Mouse (Mus musculus) cerebellum, postnatal 4 days (tissue): ENCODE measurements around the gene Nmt1.
A peak's percentile ranks its signal among the peaks of the same experiment; 100 is the strongest.

ENCODE experiments used
- DNase-seq, 2 experiments: peaks; one replicate each; pipeline ENCODE4 v3.0.0; 2022; ENCODE audit warnings: low spot score in 2 of 2, mixed read lengths in 1 of 2

The Nmt1 gene

DNA sequence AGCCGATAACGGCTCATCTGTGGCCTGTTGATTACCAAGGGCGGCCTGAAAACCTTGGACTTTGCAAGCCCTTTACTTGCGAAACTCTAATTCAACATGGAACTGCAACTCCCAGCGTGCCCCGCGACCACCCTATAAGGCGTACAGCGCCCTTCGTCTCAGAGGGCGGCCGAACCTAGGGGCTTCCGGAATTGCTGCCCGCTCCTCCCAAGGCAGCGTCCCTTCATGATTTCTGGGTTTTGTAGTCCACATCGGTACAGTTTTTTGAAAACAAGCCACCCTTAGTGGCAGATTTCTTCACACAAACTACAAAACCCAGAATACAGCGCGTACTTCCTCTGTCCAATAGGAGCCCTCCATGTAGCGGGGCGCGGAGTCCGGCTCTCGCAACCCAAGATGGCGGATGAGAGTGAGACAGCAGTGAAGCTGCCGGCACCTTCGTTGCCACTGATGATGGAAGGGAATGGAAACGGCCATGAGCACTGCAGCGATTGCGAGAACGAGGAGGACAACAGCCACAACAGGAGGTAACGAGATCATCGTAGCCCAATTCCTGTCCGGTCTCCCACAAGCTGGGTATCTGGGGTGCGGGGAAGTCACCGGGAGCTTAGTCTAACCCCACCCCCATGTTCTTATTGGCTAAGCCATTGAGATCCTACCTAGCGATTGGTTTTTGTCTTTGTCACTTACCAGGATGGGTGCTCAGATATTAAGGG lies at the start of gene Nmt1, which contains the start of gene Dcakd:
TSS of gene Nmt1 (plus strand) at position 15 of the 716 bp plus-strand sequence.
TSS of gene Dcakd (minus strand) at position 158 of the 716 bp plus-strand sequence.
- DNase-seq: peak; percentile 69 to 88

GRCm38 (mm10) chr11:102981151-102981890 lies 46.7 kb upstream of the Nmt1 start:
- no peak for DNase-seq

DNA sequence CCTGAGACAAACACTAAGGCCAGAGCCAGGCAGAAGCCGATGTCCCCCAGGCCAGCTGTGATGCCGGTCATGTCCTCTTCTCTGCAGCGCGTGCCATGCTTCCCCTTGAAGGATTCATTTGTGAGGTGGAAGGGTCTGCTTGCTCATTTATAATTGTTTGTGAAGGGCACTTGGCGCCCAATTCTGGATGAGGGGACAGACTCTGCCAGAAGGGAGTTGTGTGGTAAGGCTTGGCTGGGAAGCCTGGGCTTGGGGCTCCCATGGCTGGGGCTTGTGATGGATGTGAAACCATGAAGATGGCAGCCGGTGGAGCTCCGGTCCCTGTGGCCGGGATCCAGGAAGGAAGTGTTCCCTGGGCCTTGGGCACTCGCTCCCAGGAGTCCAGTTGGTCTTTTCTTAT lies 43.9 kb upstream of the Nmt1 start:
- no peak for DNase-seq

- no peak for DNase-seq
These were observed 43.4 kb upstream of the Nmt1 start for GRCm38 (mm10) chr11:102984615-102985014.

DNA sequence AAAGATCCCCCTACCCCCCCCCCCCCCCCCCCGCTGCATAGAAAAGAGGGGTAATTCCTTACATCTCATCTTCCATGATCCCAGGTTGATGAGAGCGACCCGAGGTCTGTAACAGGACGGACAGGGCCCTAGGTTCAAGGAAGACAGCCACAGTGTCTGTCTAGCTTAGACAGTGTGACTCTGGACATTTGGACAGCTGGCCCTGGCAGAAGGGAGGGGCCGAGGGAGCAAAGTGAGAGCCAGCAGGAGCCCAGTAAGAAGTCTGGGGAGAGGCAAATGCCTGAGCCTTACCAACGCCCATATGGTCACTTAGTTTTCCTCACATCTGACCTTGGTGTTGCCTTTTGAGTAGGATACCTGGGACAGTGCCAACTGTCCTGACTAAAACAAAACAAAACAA lies 42.8 kb upstream of the Nmt1 start:
- DNase-seq: no peak

DNA sequence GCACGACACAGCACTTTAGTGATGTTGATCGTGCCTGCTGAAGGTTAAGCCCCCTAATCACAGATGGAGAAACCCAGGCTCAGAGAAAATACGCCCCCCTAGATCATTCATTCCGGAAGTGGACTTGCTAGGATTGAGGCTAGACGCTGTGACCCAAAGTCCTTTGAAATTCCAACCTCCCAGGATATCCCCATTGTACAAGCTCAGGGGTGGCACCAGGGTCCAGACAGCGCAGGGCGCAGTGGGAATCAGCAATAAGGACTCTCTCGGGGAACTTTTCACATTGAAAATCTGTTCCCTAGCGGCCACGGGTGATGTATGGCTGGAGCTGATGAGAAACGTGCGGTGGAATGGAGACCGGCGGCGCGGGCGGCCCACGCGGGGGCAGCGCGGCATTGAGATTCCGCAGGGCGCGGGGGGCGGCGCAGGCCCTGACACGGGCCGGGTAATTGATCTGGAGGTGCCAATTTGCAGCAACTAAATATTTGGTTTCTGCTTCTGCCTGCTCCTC lies 38.3 kb upstream of the Nmt1 start:
- no peak for DNase-seq

DNA sequence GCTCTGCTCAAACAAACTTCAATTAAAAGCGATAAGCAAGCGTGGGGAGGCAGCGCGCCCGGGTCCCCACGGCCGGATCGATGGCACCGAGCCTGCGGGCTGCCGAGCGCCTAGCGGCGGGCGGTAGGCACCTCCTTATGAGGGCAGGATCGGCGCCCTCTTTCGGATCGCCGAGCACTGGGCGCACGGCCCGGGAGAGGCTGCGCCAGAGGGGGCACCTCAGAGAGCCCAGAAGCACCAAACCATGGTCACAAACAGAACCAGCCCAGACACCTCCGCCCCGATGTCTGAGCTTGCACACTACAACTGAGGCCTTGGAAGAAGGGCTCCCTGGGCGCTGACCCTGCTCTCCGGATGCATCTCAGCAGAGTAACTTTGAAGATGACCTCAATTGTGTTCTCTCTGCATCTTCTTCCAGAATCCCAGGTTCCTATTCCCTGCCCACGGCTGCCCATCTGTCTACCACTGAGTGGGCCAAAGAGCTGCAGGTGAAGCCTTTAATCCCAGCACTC lies 37.8 kb upstream of the Nmt1 start:
- no peak for DNase-seq

- no peak for DNase-seq
These were observed 36.3 kb upstream of the Nmt1 start for GRCm38 (mm10) chr11:102991681-102992080.

- DNase-seq: peak; percentile 63 to 85
These were observed 35.0 kb upstream of the Nmt1 start for GRCm38 (mm10) chr11:102992940-102993339.

- DNase-seq: no peak
These were observed 34.5 kb upstream of the Nmt1 start for GRCm38 (mm10) chr11:102993420-102994029.

GRCm38 (mm10) chr11:102994952-102995351 lies 33.0 kb upstream of the Nmt1 start:
- no peak for DNase-seq

- no peak for DNase-seq
These were observed 31.6 kb upstream of the Nmt1 start for GRCm38 (mm10) chr11:102996385-102996784.

DNA sequence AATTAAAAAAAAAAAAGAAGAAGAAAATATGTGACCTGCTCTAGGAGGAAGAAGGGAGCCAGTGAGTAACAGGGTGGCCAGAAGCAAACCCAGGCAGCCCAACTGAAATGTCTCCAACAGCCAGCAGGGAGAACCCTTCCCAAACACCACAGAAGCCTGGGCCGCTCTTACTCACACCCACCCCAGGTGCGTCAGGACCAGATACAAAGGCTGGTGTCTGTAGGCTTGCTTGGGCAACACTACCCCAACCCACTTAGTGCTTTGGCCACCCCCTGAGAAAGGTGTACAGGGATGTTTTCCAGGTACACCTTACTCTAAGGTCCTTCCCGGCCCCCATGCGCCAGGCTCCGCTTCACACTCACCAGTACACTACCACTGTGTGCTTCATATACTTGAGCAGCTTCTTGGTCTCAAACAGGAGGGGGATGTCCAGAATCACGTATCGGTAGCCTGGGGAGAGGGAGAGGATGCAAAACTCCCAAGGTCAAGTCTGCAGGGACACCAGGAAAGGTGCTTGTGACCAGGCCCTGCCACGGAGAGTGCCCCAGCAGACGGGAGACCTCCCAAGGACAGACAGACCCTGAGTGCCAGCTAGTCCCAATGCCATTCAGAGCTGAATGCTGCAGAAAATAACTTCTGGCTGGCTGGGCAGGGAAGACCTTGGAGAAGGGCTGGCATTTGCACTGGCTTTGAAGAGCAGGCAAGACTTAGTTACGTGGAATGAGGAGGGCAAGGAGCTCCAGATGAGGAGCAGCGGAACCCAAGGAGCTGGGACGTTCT lies 30.8 kb upstream of the Nmt1 start:
- DNase-seq: no peak

DNA sequence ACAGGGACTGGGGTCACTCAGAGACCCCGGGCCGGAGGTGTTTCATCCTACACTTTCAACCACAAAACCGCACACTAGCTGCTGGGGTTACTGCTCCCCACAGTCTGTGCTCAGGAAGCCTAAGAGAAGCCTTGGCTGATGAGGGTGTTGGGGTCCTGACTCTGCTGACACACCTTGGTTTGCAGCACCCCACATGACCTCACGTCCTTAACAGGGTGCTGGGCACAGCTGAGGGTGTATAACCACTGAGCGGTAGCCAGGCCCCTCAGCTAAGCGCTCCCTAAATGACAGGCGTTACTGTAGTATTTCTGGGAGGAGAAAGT lies 29.8 kb upstream of the Nmt1 start:
- DNase-seq: no peak

DNA sequence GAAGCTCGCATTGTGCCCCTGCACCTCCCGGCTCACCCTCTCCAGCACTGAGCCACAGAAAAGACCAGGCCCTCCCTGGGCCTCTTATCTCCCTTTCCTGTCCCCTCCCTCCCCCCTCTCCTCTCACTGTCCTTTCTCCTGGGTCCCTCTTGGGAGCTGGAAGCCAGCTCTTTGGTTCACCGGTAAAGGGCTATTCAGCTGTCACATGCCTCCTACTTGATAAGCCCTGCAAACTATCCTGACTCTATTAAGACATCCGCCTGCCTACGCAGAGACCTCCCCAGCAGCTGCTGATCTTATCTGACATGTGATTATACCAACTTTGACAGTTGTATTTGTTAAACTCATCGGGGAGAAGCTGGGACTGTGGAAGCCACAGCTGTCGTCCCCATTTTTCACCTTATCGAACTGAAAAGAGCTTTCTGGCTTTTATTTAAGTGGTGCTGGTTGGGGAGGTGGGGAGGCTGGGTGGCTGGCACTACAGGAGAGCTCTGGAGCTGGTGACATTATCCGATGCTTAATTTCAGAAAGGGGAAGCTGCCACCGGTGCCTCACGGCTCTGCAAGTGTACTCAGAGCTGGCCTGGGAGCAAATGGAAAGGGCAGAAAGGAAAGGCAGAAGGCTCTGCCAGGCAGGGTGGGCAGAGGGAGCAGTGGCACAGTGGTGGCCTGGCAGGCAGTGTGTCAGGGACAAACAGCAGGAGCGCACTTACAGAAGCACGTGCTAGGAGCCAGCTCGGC lies 29.2 kb upstream of the Nmt1 start:
- no peak for DNase-seq

- DNase-seq: no peak
These were observed 28.5 kb upstream of the Nmt1 start for GRCm38 (mm10) chr11:102999317-102999970.

DNA sequence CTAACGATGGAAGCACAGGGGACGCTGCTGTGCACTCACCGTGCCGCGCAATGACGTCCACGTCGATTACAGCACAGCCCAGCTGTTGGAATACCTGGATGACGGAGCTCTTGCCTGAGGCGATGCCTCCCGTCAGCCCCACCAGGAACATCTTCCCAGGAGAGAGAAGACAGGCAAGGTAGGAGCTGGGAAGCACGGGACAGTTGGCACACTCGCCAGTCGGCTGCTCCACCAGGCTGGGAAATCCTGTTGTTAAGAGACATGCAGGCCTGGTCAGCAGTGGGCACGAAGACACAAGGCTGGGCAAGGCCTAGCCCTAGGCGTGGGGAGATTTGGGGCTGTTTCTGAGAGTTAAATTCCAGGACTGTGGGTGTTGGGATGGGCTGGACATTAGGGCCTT lies 27.9 kb upstream of the Nmt1 start:
- no peak for DNase-seq

- DNase-seq: no peak
These were observed 26.9 kb upstream of the Nmt1 start for GRCm38 (mm10) chr11:103001063-103001462.

DNA sequence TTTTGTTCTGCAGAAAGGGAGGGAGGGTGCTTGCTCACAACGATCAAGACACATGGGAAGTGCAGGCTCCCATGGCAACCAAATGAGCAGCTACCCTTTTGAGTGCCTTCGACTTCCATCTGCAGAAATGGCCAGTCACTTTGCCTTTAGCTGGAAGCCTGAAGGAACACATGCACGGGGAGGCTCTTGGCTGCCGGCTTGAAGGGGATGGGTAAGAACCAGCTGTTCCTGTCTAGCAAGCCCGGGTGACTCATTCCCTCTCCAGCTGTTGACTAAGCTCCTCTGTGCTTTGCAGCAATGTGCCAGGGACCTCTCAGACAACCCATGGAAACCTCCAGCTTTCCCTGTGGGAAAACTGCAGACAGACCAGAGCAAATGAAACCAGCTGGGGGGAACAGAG lies 24.8 kb upstream of the Nmt1 start:
- DNase-seq: peak in 1 of 2 experiments; percentile 24

GRCm38 (mm10) chr11:103004852-103005251 lies 23.1 kb upstream of the Nmt1 start:
- DNase-seq: no peak
